Mouse (Mus musculus) olfactory bulb, adult 2 months (tissue): ENCODE data around the gene Asxl1.

Source experiments
- CTCF ChIP-seq: fragments of 200-500 bp; IDR thresholded peaks from 2 replicates; pipeline ENCODE4 v1.5.1; 2012; ENCODE audit warnings: low read depth, mild to moderate bottlenecking, low read length, moderate library complexity; ENCODE audit not compliant: insufficient read depth
- POLR2A ChIP-seq: fragments of 200-500 bp; IDR thresholded peaks from 2 replicates; pipeline ENCODE4 v1.6.1; 2012; ENCODE audit warnings: mild to moderate bottlenecking, low read depth, low read length, moderate library complexity; ENCODE audit not compliant: insufficient read depth

- TF ChIP-seq CTCF = peak; percentile 1; the same call in 1 of the 2 replicates
- no peak for TF ChIP-seq POLR2A
Observed at GRCm38 (mm10) chr2:153421233-153421632, 75.6 kb downstream of the Asxl1 start.
